Mouse (Mus musculus): ENCODE results near the gene Selenot. TPM values are rescaled to one million over a fixed set of nuclear protein-coding genes. Genes with fewer than 3 reads are reported as not detected.

Gene Selenot
- polyA plus RNA-seq, 1 experiment from 2014 or later = 24.8 TPM

- no peak for DNase-seq (ENCODE audit: low spot score)
Measured at GRCm38 (mm10) chr3:58636406-58637295, 60.2 kb downstream of the Selenot start, which contains the start of gene Erich6. Gene Erich6, minus strand, starts transcription at chr3:58637207.

Other genes with a start within 250 kb of the Selenot start
- gene Tsc22d2, start 161.9 kb upstream of the Selenot start, polyA plus RNA-seq (2015; fragmentation: Nextera tagmentation; extraction: Ambion mirVana) = 7.2 and 9.6 TPM in 2 replicates
- gene Eif2a, start 50.8 kb upstream of the Selenot start, polyA plus RNA-seq (2015; fragmentation: Nextera tagmentation; extraction: Ambion mirVana) = 46.6 and 46.7 TPM in 2 replicates
- 129 and 134 TPM in 2 replicates for gene Serp1, start 50.7 kb upstream of the Selenot start, polyA plus RNA-seq (2015; fragmentation: Nextera tagmentation; extraction: Ambion mirVana)
- not detected in 2 replicates for gene Erich6, start 60.6 kb downstream of the Selenot start, polyA plus RNA-seq (2015; fragmentation: Nextera tagmentation; extraction: Ambion mirVana)
- gene Siah2, start 115.8 kb downstream of the Selenot start, polyA plus RNA-seq (2015; fragmentation: Nextera tagmentation; extraction: Ambion mirVana) = 4.2 and 4.3 TPM in 2 replicates
- gene Mindy4b-ps, start 245.7 kb downstream of the Selenot start, polyA plus RNA-seq (2015; fragmentation: Nextera tagmentation; extraction: Ambion mirVana) = not detected in 2 replicates

All from thymus, postnatal 0 days (tissue).